In the genomic region with DNA sequence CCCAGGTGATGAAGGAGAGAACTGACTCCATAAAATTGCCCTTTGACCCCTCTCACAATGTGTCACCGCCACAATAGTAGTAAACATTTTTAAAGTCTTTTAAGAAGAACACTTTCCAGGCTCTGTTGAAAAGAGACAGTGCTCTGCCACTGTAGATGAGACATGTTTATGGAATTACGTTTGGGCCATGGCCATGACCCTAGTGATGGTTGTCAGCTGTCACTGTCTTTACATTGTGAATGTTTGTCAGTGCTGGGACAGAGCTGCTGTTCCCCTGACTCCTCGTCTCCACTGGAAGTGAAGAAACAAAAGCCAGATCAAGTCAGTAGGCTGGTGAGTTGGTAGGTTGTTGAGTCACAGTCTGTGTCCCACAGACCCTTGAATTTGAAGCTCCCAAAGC, we compare ENCODE assay signal across 30 mouse cellular contexts. TPM values are rescaled to one million over a fixed set of nuclear protein-coding genes. Genes with fewer than 3 reads are reported as not detected.
"Had no signal": no experiment of that assay in that cellular context is flagged by ENCODE, and none has a peak within 500 bp of the region (broad histone marks: within the 10 kb centered on the region; RNA-seq: fewer than 3 reads in every experiment).

No protein-coding gene starts in this region.

- H3K4me3 ChIP-seq: gastrocnemius, adult 2 months; heart, embryonic 10.5 days; heart, embryonic 12.5 days; hindbrain, embryonic 10.5 days; hindbrain, embryonic 12.5 days; kidney, embryonic 15.5 days; limb, embryonic 13.5 days had no signal

- H3K4me1 ChIP-seq: hindbrain, embryonic 10.5 days; hindbrain, embryonic 12.5 days; kidney, embryonic 15.5 days; limb, embryonic 13.5 days had no signal

- DNase-seq: gastrocnemius, adult 2 months; gastrocnemius, postnatal 10 days; gastrocnemius, postnatal 25 days; heart, adult 18-20 months; heart, postnatal 10 days; heart, postnatal 4 days; kidney, adult 11 months; kidney, adult 2 months; kidney, adult 9 months; kidney, postnatal 14 days; kidney, postnatal 36 days; layer of hippocampus, adult 9-11 months; layer of hippocampus, postnatal 36 days; left cerebral cortex, postnatal 4 days had no signal

- H3K4me2 ChIP-seq: heart, embryonic 12.5 days; hindbrain, embryonic 12.5 days; hindbrain, embryonic 14.5 days; kidney, embryonic 15.5 days; limb, embryonic 13.5 days had no signal

- H3K27me3 ChIP-seq: hindbrain, embryonic 12.5 days; limb, embryonic 13.5 days had no signal

- H3K36me3 ChIP-seq: heart, embryonic 10.5 days; heart, embryonic 12.5 days; hindbrain, embryonic 10.5 days; hindbrain, embryonic 12.5 days; kidney, embryonic 15.5 days; limb, embryonic 13.5 days had no signal

- H3K9me3 ChIP-seq: heart, embryonic 10.5 days; heart, embryonic 12.5 days; hindbrain, embryonic 10.5 days; hindbrain, embryonic 12.5 days; kidney, embryonic 15.5 days; limb, embryonic 13.5 days had no signal

- ATAC-seq: forebrain, embryonic 16.5 days; hindbrain, postnatal 0 days; intestine, embryonic 16.5 days had no signal

- H3K9ac ChIP-seq: heart, embryonic 12.5 days; hindbrain, embryonic 12.5 days; hindbrain, embryonic 14.5 days; kidney, embryonic 15.5 days; limb, embryonic 13.5 days had no signal

- H3K27ac ChIP-seq: gastrocnemius, adult 2 months; heart, embryonic 10.5 days; hindbrain, embryonic 10.5 days; hindbrain, embryonic 12.5 days; hindbrain, embryonic 14.5 days; hindbrain, postnatal 0 days; kidney, embryonic 15.5 days; limb, embryonic 13.5 days had no signal

RNA-seq across cellular contexts. Expression of a gene that starts 46.6 kb away (rescaled TPM):
- polyA plus RNA-seq: frontal cortex, adult 2 months; heart, embryonic 14.5 days; kidney, adult 2 months; large intestine, adult 2 months had no signal

RNA-seq across cellular contexts. Expression of a gene that starts 46.8 kb away (rescaled TPM):
- polyA plus RNA-seq: frontal cortex, adult 2 months; heart, embryonic 12.5 days; heart, embryonic 14.5 days; heart, embryonic 16.5 days; hindbrain, embryonic 10.5 days; intestine, embryonic 14.5 days; intestine, embryonic 16.5 days; kidney, adult 2 months; kidney, embryonic 15.5 days; large intestine, adult 2 months; limb, embryonic 11.5 days had no signal
